ENCODE assay signal across 8 mouse cellular contexts in the genomic region with DNA sequence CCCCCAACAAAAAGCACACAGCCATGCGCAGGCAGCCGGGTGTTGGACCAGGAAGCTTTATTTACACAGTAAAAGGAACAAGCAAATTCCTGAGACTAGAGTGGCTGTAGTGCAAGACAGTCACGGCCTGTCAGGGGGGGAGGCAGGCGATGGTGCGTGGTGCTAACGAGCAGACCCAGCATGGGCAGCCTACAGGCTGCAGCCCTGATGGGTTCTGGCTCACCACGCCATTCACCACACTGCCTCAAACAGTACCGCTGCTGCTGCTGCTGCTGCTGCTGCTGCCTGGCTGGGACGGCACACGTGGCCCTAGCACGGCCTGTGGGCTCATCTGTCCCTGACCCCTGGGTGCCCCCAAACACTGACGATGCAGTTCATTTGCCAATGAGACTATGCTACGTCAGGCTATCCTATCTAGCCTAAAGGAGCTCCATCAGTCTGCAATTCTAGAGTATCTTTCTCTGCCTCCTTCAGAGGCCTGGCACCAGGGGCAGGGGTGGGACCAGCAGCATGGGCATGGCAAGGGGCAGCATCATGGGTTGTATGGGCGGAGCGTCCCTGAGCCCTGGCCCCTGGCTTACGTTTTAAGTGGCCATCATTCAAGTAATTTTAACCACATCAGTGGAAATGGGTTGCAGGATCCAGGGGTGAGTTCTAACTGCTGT.
DNase-seq lines count a peak whose midpoint lies in the region; ATAC-seq and TF ChIP-seq lines count a peak whose summit lies in the region.

No protein-coding gene starts in this region.

- H3K27ac ChIP-seq in ES-Bruce4 (ENCODE audit: insufficient read depth, low read length): no peak overlapping the region
- no peak overlapping the region for H3K27ac ChIP-seq in hindbrain, embryonic 11.5 days (ENCODE audit: low read depth, low read length)
- H3K27ac ChIP-seq in lung, embryonic 15.5 days: peak overlapping the region; percentile 89

- no peak overlapping the region for H3K9ac ChIP-seq in ES-Bruce4 (ENCODE audit: low read depth, poor library complexity, severe bottlenecking)
- no peak overlapping the region for H3K9ac ChIP-seq in hindbrain, embryonic 11.5 days (ENCODE audit: low read depth, low read length)
- H3K9ac ChIP-seq in lung, embryonic 15.5 days: 0 out of 2 replicates have a peak overlapping the region, but pooled peaks have one; percentile 8

- 41% methylated on average over 16 of the region's 16 CpGs for WGBS in hindbrain, embryonic 11.5 days
- WGBS in lung, embryonic 15.5 days: 19% methylated on average over 16 of the region's 16 CpGs

- H3K36me3 ChIP-seq in ES-Bruce4 (ENCODE audit: control insufficient read depth, insufficient read depth, low read length, poor library complexity, severe bottlenecking): no peaks in the 10 kb centered on the region
- no peaks in the 10 kb centered on the region for H3K36me3 ChIP-seq in hindbrain, embryonic 11.5 days (ENCODE audit: control insufficient read depth, insufficient read depth, low read length)
- H3K36me3 ChIP-seq in lung, embryonic 15.5 days: peaks cover 3% of the 10 kb centered on the region; the same call in 1 of the 2 replicates

- H3K4me2 ChIP-seq in hindbrain, embryonic 11.5 days (replicated peaks; ENCODE audit: low read depth, low read length): no peak overlapping the region
- peak overlapping the region; percentile 33 for H3K4me2 ChIP-seq in lung, embryonic 15.5 days

- TF ChIP-seq CTCF in ES-Bruce4 (IDR thresholded peaks at IDR 0.05; ENCODE audit: low read depth, low read length): no peak

- TF ChIP-seq EP300 in ES-Bruce4 (IDR thresholded peaks at IDR 0.05; ENCODE audit: insufficient read depth, low read depth, low read length): no peak

- no peaks in the 10 kb centered on the region for H3K4me1 ChIP-seq in ES-Bruce4 (ENCODE audit: control insufficient read depth, insufficient read depth, low read length)
- no peaks in the 10 kb centered on the region; the same call in 1 of the 2 replicates for H3K4me1 ChIP-seq in hindbrain, embryonic 11.5 days (replicated peaks; ENCODE audit: control insufficient read depth, insufficient read depth, low read length)
- H3K4me1 ChIP-seq in lung, embryonic 15.5 days: peaks cover 40% of the 10 kb centered on the region

- H3K9me3 ChIP-seq in ES-Bruce4 (replicated peaks; ENCODE audit: control insufficient read depth, insufficient read depth, low read length, poor library complexity, severe bottlenecking): no peaks in the 10 kb centered on the region
- no peaks in the 10 kb centered on the region for H3K9me3 ChIP-seq in hindbrain, embryonic 11.5 days (ENCODE audit: control insufficient read depth, low read length)
- H3K9me3 ChIP-seq in lung, embryonic 15.5 days: no peaks in the 10 kb centered on the region

- ATAC-seq in hindbrain, embryonic 11.5 days (ENCODE audit: low FRiP score): peak; percentile 45; the same call in 1 of the 2 replicates
- peak; percentile 80 for ATAC-seq in lung, embryonic 15.5 days (ENCODE audit: borderline replicate concordance, extremely low read depth, low FRiP score, low TSS enrichment)
- no peak for ATAC-seq in monocyte, adult 5-6 weeks (replicated peaks; ENCODE audit: insufficient number of reproducible peaks, low FRiP score, low TSS enrichment, poor library complexity, severe bottlenecking)

- H3K4me3 ChIP-seq in ES-Bruce4 (ENCODE audit: low read depth, low read length): peak overlapping the region; percentile 9; the same call in 1 of the 2 replicates
- H3K4me3 ChIP-seq in hindbrain, embryonic 11.5 days (ENCODE audit: low read depth, low read length): no peak overlapping the region
- H3K4me3 ChIP-seq in lung, embryonic 15.5 days: no peak overlapping the region

- TF ChIP-seq POLR2A in ES-Bruce4 (IDR thresholded peaks at IDR 0.05; ENCODE audit: insufficient read depth, low read length): no peak

- peak; percentile 50 for DNase-seq in adrenal gland, adult 2 months
- no peak for DNase-seq in adrenal gland, postnatal 25 days
- no peak for DNase-seq in hindbrain, embryonic 11.5 days (ENCODE audit: low spot score)
- DNase-seq in yolk sac, embryonic 10.5 days (ENCODE audit: low spot score): peak; percentile 61
- DNase-seq in spleen, postnatal 10 days (ENCODE audit: low spot score in 2 of 2): no peak

- H3K27me3 ChIP-seq in ES-Bruce4 (ENCODE audit: control insufficient read depth, insufficient read depth, low read length, poor library complexity, severe bottlenecking): no peaks in the 10 kb centered on the region
- no peaks in the 10 kb centered on the region for H3K27me3 ChIP-seq in hindbrain, embryonic 11.5 days (ENCODE audit: control insufficient read depth, insufficient read depth, low read length)
- H3K27me3 ChIP-seq in lung, embryonic 15.5 days: no peaks in the 10 kb centered on the region

Comparison
In these comparisons a context has a peak if more than half of its experiments do, and no peak if none do; other contexts are left out.
1. DNase-seq: peak in adrenal gland, adult 2 months (single experiment) and yolk sac, embryonic 10.5 days (single experiment); none in adrenal gland, postnatal 25 days (single experiment), hindbrain, embryonic 11.5 days (single experiment) and spleen, postnatal 10 days (0 of 2).